Mouse (Mus musculus): ENCODE results near the gene Upk3b.
A peak's percentile ranks its signal among the peaks of the same experiment; 100 is the strongest.

Upk3b gene

GRCm38 (mm10) chr5:136073526-136073925 is 35.2 kb downstream of the Upk3b start:
- no peak for DNase-seq (ENCODE audit: low read depth, low spot score)

DNA sequence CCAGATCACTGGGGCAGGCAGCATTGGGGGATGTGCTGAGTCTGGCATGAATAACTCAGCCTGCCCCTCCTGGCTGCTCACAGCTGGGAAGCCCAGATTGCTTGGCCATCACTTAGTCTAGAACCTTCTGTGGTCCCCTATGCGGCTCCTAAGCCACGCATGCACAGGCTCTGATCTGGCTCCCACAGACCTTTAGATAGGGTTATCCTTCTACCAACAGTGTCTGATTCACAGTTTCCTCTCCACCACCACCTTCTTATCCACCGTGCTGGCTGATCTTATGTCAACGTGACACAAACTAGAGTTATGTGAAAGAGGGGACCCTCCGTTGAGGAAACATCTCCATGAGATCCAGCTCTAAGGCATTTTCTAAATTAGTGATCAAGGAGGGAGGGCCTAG is 36.8 kb downstream of the Upk3b start:
- no peak for DNase-seq (ENCODE audit: low read depth, low spot score)

DNA sequence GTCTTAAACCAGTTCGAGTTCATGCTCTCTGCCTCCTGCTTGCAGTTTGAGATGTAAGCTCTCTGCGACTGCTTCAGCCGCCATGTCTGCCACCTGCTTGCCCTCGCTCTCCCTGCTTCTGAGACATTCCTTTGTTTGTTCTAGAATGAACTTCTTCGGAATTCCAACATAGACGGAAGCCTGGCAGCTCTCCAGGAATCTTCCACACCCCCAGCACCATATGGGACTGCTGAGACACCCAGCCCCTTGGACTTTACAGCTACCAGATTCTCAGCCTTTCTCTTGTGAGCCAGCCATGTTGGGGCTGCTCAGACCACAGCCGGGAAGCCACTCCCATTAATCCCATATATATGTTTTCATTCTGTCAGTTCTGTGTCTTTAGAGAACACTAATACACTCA is 38.0 kb downstream of the Upk3b start:
- no peak for DNase-seq (ENCODE audit: low read depth, low spot score)

DNA sequence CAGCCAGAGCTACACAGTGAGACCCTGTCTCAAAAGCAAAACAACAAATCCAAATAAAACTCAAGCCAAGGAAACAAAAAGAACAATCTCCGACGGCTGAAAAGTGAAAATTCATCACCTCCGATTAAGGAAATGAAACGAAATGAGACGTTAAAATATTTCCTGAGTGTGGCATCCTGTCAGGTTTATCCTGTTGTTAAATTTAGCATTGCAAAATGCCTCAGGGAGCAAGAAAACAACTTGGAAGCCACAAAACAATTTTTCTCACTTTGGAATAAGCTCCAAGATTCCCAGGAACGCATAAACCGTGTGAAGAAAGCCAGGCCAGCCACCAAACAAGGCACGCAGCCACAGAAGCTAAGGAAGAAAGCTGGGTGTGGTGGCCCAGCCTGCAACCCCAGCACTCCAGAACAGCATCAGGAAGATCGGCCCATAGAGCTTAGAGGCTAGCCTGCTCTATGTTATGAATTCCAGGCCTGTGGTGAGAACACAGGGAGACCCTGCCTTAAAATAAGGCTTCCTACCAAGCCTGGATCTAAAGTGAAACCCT is 38.8 kb downstream of the Upk3b start:
- no peak for DNase-seq (ENCODE audit: low read depth, low spot score)

GRCm38 (mm10) chr5:136078136-136078535 is 39.8 kb downstream of the Upk3b start:
- no peak for DNase-seq (ENCODE audit: low read depth, low spot score)

DNA sequence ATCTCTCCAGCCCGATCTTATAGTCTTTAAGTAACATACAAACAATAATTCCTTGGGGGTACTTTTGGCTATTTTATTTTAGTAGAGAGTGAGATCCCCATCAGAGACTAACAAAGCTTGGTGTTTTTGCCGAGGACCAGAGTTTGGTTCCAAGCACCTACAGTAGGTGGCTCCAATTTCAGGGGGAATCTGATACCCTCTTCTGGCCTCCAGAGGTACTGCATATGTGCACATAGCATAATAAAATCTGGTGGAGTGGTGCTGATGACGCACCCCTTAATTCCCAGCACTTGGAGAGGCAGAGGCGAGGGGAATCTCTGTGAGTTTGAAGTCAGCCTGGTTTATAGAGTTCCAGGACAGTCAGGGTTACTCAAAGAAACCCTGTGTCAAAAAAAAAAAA is 44.0 kb downstream of the Upk3b start:
- peak; percentile 43 for DNase-seq (ENCODE audit: low read depth, low spot score)

DNA sequence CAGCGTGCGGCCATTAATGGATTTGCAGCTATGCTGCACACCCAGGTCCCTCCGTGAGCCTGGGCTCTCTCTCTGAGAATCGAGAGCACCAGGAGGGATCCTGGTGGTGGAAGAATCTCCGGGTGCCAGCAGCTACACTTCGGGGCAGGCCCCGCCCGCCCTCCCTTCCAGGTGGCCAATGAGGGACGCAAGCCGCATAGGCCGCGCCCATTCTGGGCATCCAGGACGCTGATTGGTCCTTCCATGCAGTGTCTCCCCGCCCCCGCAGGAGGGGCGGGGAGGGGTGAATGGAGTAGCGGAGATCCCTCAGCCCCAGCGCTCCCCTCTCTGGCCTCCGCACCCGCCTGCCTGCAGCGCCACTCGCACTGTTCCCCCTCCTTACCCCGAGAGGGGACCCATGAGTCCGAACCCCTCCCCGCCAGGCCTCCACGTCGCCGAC is 45.4 kb downstream of the Upk3b start, which contains the start of gene Rasa4:
TSS of gene Rasa4 (plus strand) at position 248 of the 439 bp plus-strand sequence.
- DNase-seq (ENCODE audit: low read depth, low spot score), result peak; percentile 93

DNA sequence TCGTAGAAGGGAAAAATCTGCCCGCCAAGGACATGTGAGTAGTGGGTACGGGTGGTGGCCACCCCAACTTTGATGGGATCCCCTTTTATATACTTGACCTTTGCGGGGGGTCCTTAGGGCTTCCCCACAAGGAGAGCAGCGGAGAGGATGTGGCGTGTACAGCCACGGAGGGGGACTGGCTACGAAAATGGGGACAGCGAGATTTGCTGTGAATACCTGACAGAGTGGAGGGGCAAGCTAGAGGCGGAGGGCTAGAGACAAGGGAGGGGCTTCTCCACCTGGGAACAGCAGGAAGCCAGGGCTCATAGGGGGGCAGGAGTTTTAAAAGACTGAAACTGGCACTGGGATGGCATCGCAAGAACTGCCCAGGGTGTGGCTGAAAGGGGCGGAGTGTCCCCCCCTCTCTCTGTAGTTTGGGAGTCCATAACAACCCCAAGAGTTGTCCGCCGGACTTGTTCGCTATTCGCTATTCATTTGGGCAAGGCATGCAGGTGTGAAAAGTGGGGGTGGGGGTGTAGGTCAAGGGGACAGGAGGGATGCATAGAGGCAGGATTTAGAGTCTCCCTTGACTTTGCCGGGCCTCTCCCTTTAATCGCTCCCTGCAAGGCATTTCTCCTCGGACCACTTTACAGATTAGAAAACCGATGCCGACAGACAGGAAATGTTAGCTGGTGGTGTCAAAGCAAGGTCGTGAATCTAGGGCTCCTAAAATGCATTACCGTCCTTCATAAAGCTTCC is 46.0 kb downstream of the Upk3b start:
- peak; percentile 64 for DNase-seq (ENCODE audit: low read depth, low spot score)

DNA sequence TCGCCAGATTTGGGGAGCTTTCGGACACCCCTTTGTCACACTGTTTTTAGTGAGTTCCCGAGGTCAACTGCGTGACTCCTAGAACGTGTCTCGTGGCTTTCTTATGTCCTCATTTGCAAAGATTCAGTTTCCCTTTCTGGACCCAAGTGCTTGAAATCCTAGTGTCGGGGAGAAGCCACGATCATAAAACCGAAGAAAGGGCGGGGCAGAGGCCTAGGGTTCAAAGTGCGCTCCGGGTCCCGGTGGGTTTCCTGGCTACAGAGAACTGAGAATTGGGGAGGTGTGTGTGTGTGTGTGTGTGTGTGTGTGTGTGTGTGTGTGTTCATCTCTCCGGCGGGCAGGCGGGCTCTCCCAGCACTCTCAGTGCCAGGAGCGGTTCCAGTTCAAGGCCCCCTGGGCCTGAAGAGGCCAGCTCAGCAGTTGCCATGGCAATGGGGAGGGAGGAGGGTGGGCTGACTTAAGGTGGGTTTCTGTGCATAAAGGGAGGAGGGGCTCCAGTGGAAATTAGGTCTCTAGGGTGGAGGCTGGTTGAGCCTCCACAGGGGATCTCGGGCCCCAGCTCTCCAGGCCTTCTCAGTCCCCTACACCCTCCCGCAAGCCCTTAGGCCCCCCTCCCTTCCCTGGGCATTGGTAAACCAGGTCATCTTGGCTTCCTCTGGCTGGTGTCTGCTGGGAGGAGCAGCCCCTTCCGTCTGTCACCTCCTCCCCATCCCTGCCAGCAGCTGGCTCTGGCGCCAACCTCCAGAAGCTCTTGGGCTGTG is 46.8 kb downstream of the Upk3b start:
- DNase-seq (ENCODE audit: low read depth, low spot score), result peak; percentile 41

GRCm38 (mm10) chr5:136086290-136086689 is 48.0 kb downstream of the Upk3b start:
- no peak for DNase-seq (ENCODE audit: low read depth, low spot score)

DNA sequence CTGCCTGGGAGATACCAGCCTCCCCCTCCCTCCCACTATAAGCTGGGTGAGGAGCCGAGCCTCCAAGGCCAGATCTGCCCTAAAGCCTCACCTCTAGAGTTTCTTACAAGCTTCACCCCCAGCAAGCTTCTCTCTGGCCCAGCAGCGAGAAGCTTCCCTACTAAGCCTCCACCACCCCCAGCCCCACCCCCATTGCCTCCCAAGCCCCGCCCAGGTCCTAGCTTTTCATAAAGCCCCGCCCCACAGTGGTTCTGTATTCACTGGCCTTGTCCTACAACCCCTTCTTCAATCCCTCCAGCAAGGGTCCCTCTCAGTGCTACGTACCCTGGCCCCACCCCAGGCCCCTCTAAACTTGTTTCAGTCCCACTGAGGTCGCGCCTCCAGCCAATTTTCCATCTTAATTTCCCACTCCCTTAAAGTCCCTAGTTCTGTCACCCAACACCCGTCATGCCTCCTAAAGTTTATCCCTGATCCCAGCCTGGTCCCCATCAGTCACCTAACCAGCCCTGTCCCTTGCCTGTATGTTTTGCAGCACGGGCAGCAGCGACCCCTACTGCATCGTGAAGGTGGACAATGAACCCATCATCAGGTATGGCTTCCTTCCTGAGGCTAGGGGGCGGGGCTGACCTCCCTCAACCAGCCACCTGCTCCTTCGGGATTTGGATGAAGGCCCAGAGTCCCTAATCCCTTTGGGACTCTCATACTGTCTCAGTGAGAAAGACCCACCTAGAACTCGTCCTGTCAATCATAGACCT is 50.7 kb downstream of the Upk3b start:
- no peak for DNase-seq (ENCODE audit: low read depth, low spot score)

- no peak for DNase-seq (ENCODE audit: low read depth, low spot score)
These were observed 53.6 kb downstream of the Upk3b start for GRCm38 (mm10) chr5:136091927-136092326.

DNA sequence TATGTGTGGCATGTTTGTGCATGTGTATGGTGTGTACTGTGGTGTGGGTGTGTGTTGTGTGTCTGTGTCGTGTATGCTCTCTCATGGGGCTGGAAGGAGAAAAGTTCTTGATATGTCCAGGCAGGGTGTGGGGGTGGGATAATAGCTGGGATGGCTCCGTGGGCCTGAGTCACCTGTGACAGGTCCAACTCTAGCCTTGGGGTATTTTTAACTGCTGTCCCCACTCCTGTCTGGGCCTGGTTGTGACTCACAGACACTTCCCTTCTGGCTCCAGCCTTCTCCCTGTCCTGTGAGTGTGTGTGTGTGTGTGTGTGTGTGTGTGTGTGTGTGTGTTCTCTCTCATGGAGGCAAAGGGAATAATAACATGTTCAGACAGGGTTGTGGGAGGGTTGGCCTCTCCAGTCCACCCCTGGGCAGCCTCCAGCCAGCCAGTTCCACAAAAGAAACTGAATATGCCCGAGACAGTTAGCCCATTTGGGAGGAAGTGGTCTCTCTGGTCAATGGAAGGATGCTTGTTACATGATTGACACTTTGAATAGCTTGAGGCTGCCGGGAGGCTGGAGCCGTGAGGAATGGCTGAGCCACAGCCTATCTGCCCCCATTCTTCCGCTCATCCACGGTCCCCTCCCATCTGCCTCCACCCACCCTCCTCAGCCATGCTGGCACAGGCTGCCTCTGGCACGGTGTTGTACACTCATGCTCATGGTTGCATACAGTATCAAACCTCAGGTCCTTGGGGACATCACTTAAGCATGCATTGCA is 56.1 kb downstream of the Upk3b start:
- DNase-seq (ENCODE audit: low read depth, low spot score), result peak; percentile 93

DNA sequence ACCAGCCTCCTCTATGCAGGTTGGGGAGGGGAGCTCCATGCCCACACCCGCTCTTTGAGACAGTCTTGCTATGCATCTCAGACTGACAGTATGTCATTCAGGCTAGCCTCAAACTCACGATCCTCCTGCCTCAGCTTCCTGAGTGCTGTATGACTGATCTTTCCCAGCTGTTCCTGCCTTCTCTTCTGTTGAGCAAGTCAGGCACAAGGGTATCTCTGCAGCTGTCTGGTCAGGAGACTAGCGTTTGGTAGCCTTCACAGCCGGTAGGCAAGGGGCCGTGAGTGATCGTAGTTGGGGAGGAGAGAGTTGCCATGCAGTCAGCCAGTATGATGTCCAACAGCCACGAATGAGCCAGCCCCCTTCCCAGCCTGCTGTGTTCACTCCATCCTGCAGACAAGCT is 56.8 kb downstream of the Upk3b start:
- no peak for DNase-seq (ENCODE audit: low read depth, low spot score)
